Mouse (Mus musculus) kidney, embryonic 14.5 days (tissue): ENCODE data around the gene Ankle1. TPM values are rescaled to one million over a fixed set of nuclear protein-coding genes. Genes with fewer than 3 reads are reported as not detected.
A peak's percentile ranks its signal among the peaks of the same experiment; 100 is the strongest.

Experiments used
- ATAC-seq: fragments of 200-750 bp; cut with Nextera tagmentation; 2 replicates; pipeline ENCODE4 v1.8.0; 2017; ENCODE audit warnings: moderate number of reproducible peaks, mild to moderate bottlenecking, moderate TSS enrichment, moderate library complexity; ENCODE audit not compliant: low FRiP score, low TSS enrichment
- H3K27ac ChIP-seq: fragments of 300-500 bp; sonication (generic); 2 replicates; pipeline ENCODE4 v1.5.1; 2014; ENCODE audit warnings: low read depth, mild to moderate bottlenecking, low read length, moderate library complexity, mixed read lengths
- H3K27me3 ChIP-seq: fragments of 300-500 bp; sonication (generic); 2 replicates; pipeline ENCODE4 v1.6.1; 2014; ENCODE audit warnings: mild to moderate bottlenecking, low read length; ENCODE audit not compliant: control insufficient read depth, insufficient read depth
- H3K36me3 ChIP-seq: fragments of 300-500 bp; sonication (generic); 2 replicates; pipeline ENCODE4 v1.6.1; 2014; ENCODE audit warnings: low read length, mixed read lengths; ENCODE audit not compliant: control insufficient read depth, insufficient read depth
- H3K4me1 ChIP-seq: fragments of 300-500 bp; sonication (generic); 2 replicates; pipeline ENCODE4 v1.6.1; 2014; ENCODE audit warnings: low read length, mixed read lengths; ENCODE audit not compliant: control insufficient read depth, insufficient read depth
- H3K4me2 ChIP-seq: fragments of 300-500 bp; sonication (generic); replicated peaks from 2 replicates; pipeline ENCODE4 v1.6.1; 2014; ENCODE audit warnings: low read depth, mild to moderate bottlenecking, low read length
- H3K4me3 ChIP-seq: fragments of 300-500 bp; sonication (generic); 2 replicates; pipeline ENCODE4 v1.5.1; 2014; ENCODE audit warnings: mild to moderate bottlenecking, low read length
- H3K9ac ChIP-seq: fragments of 300-500 bp; sonication (generic); 2 replicates; pipeline ENCODE4 v1.6.1; 2014; ENCODE audit warnings: low read depth, mild to moderate bottlenecking, low read length, moderate library complexity
- H3K9me3 ChIP-seq: fragments of 300-500 bp; sonication (generic); 2 replicates; pipeline ENCODE4 v1.6.1; 2016; ENCODE audit warnings: low read length; ENCODE audit not compliant: control insufficient read depth
- WGBS: fragments of 180-500 bp; shearing (Covaris S2); extraction: QIAGEN DNeasy Blood & Tissue Kit; methylation state at CpG from one replicate; pipeline ENCODE4 v1.1.7; 2014; 5-methylcytosine and 5-hydroxymethylcytosine counted together
- polyA plus RNA-seq: library from polyadenylated mRNA; unstranded; fragments of >200 nt; fragmentation: Nextera tagmentation; extraction: Ambion mirVana; gene quantifications from 2 replicates; pipeline ENCODE4 v1.2.1, GENCODE M21; 2014

Gene Ankle1
- polyA plus RNA-seq, 1 experiment from 2014 or later, result 38.2 TPM

DNA sequence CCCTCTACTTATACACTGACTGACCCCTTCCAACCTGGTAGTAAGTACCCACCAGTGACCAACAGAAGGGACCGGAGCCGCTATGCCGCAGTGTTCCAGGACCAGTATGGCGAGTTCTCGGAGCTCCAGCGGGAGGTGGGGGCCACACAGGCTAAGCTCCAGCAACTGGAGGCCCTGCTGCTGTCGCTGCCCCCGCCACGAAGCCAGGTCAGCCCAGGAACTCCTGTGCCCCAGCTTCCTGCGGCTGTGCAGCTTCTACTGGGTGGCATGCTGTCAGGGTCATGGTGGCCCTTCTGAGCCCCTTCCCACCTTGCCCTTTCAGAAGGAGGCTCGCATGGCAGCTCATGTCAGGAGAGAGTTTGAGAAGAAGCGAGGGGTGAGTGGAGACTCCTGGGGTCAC lies 33.4 kb upstream of the Ankle1 start:
- ATAC-seq, result no peak
- H3K4me1 ChIP-seq, result peaks cover 36% of the 10 kb centered on the region
- WGBS, result 84% methylated on average over 12 of the region's 12 CpGs

GRCm38 (mm10) chr8:71373000-71373399 lies 32.8 kb upstream of the Ankle1 start:
- H3K4me3 ChIP-seq, result no peak overlapping the region
- no peaks in the 10 kb centered on the region for H3K9me3 ChIP-seq
- H3K27ac ChIP-seq, result no peak overlapping the region
- peaks cover 31% of the 10 kb centered on the region for H3K4me1 ChIP-seq
- H3K27me3 ChIP-seq, result no peaks in the 10 kb centered on the region
- no peak overlapping the region for H3K4me2 ChIP-seq
- WGBS, result 91% methylated on average over 3 of the region's 3 CpGs
- no peak for ATAC-seq
- H3K36me3 ChIP-seq, result peaks cover 58% of the 10 kb centered on the region
- H3K9ac ChIP-seq, result no peak overlapping the region

More for the DNA sequence above, 33.4 kb upstream of the Ankle1 start:
- Histone ChIP-seq H3K27me3 (no peaks in the 10 kb centered on the region), H3K4me3 (no peak overlapping the region), H3K27ac (no peak overlapping the region), H3K36me3 (peaks cover 53% of the 10 kb centered on the region), H3K9me3 (no peaks in the 10 kb centered on the region), H3K9ac (no peak overlapping the region), H3K4me2 (no peak overlapping the region)

- H3K4me2 ChIP-seq, result no peak overlapping the region
- peaks cover 54% of the 10 kb centered on the region for H3K36me3 ChIP-seq
- H3K27ac ChIP-seq, result peak overlapping the region; percentile 2; the same call in 1 of the 2 replicates
- WGBS, result 67% methylated on average over 17 of the region's 17 CpGs
- no peaks in the 10 kb centered on the region for H3K9me3 ChIP-seq
- H3K9ac ChIP-seq, result no peak overlapping the region
- ATAC-seq, result no peak
- H3K4me1 ChIP-seq, result peaks cover 41% of the 10 kb centered on the region
- no peaks in the 10 kb centered on the region for H3K27me3 ChIP-seq
- no peak overlapping the region for H3K4me3 ChIP-seq
These were observed 31.1 kb upstream of the Ankle1 start for GRCm38 (mm10) chr8:71374616-71375206.

- H3K4me1 ChIP-seq, result peaks cover 42% of the 10 kb centered on the region
- ATAC-seq, result peak; percentile 3
These were observed 30.0 kb upstream of the Ankle1 start for GRCm38 (mm10) chr8:71375581-71376422.

DNA sequence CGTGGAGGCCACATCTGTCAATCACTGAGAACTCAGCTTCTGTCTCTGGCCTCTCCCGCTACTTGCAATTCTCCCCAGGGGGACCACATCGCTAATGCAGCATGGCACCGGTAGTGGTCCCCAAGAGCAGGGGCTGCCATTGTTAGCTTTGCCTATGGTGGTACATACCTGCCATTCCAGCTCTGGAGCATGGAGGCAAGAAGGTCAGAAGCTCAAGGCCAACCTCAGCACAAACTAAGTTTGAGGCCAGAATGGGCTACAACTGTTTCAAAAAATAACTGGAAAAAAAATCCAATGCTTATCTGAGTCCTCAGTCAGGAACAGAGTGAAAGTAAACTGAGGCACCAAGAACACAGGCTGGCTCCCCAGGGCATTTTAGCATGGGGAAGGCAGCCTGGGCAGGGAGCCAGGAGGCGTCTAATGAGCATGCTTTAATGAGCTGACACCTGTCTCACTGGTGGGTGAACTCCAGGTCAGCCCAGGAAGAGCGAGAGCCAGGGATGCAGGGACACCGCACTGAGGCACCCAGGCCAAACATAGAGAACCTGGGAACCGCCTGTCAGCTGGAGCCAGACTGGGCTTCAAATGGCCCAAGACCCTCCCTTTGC lies 29.3 kb upstream of the Ankle1 start:
- peak overlapping the region; percentile 40; the same call in 1 of the 2 replicates for H3K9ac ChIP-seq
- peaks cover 52% of the 10 kb centered on the region for H3K36me3 ChIP-seq
- H3K9me3 ChIP-seq, result no peaks in the 10 kb centered on the region
- 43% methylated on average over 8 of the region's 8 CpGs for WGBS
- H3K4me3 ChIP-seq, result peak overlapping the region; percentile 24; the same call in 1 of the 2 replicates
- peaks cover 42% of the 10 kb centered on the region for H3K4me1 ChIP-seq
- H3K4me2 ChIP-seq, result peak overlapping the region; percentile 45
- no peak overlapping the region for H3K27ac ChIP-seq
- H3K27me3 ChIP-seq, result no peaks in the 10 kb centered on the region
- no peak for ATAC-seq

More at GRCm38 (mm10) chr8:71375581-71376422, 30.0 kb upstream of the Ankle1 start:
- H3K4me2 ChIP-seq, result peak overlapping the region; percentile 45
- H3K27ac ChIP-seq, result peak overlapping the region; percentile 63; the same call in 1 of the 2 replicates
- H3K27me3 ChIP-seq, result no peaks in the 10 kb centered on the region
- WGBS, result 8% methylated on average over 67 of the region's 74 CpGs
- no peaks in the 10 kb centered on the region for H3K9me3 ChIP-seq
- peaks cover 52% of the 10 kb centered on the region for H3K36me3 ChIP-seq
- H3K9ac ChIP-seq, result peak overlapping the region; percentile 40
- H3K4me3 ChIP-seq, result peak overlapping the region; percentile 24

DNA sequence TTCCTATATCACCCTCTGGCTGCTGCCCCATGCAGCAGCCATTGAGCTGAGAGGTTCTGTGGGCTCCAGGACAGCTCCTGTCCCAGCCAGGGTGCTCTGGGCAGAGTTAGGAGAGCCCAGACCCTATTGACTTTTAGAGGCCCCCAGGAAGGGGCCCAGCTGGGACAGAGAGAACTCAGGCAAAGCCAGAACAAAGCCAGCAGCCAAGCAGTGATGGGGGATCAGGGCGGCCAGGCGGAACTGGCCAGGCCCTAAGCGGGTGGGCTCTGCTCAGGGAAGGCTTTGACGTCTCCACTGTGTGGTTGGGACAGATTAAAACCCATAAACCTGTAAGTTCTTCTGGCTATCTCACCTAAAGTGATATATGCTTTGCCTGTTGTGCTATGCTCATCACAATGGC lies 26.8 kb upstream of the Ankle1 start:
- Histone ChIP-seq H3K36me3 (peaks cover 36% of the 10 kb centered on the region), H3K27ac (peak overlapping the region; percentile 97; the same call in 1 of the 2 replicates), H3K9me3 (no peaks in the 10 kb centered on the region), H3K4me3 (peak overlapping the region; percentile 96), H3K27me3 (no peaks in the 10 kb centered on the region), H3K4me2 (peak overlapping the region; percentile 96), H3K9ac (peak overlapping the region; percentile 96), H3K4me1 (peaks cover 57% of the 10 kb centered on the region)
- WGBS, result 27% methylated on average over 4 of the region's 4 CpGs
- no peak for ATAC-seq

GRCm38 (mm10) chr8:71379512-71380075 lies 26.2 kb upstream of the Ankle1 start:
- peak overlapping the region; percentile 96 for H3K4me3 ChIP-seq
- peak overlapping the region; percentile 96 for H3K9ac ChIP-seq
- H3K4me1 ChIP-seq, result peaks cover 57% of the 10 kb centered on the region
- H3K4me2 ChIP-seq, result peak overlapping the region; percentile 96
- no peak for ATAC-seq
- peaks cover 30% of the 10 kb centered on the region for H3K36me3 ChIP-seq
- H3K27me3 ChIP-seq, result no peaks in the 10 kb centered on the region
- WGBS, result 18% methylated on average over 3 of the region's 3 CpGs
- no peaks in the 10 kb centered on the region for H3K9me3 ChIP-seq
- H3K27ac ChIP-seq, result peak overlapping the region; percentile 97

DNA sequence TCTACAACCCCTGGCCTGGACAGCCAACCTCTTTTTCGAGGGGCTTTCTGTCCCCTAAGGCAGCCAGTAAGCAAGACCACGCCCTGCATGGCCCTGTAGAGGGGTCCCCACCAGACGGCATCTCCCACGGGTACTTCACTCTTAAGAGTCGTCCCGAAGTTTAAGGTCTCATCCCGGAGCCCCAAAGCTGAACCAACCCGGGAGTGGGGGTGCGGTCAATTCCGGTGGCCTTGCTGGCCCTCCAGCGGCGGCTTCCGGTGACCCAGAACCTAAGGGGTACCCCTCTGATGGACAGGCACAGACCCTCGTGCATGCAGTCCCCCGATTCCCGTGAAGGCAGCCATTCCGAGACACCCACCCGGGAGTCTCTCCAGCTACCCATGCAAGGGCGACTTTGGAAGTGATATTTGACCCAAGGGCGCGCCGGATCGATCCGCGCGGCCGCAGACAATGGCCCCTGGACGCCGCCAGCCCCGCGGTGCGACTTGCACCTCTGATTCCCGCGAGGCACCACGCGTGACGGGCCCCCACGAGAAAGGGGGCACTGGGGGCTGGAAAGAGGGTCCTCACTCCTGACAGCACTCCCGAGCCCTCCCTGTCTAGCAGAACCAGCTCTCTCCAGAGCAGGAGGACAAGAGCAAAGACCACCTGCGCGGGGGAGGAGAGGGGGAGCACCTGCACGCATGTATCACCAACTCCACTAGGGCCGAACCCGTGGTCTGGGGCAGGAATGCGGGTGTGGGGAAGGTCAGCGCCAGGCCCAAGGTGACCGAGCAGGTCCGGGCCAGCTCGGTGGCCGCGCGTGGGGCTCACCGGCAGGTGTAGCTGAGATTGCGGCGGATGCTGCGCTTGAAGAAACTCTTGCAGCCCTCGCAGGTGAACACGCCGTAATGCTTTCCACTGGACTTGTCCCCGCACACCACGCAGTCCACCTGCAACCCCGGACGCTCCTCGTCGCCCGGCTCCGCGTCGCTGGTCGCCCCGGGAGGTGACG lies 25.3 kb upstream of the Ankle1 start:
- no peaks in the 10 kb centered on the region for H3K27me3 ChIP-seq
- no peak for ATAC-seq
- WGBS, result under 1% methylated on average over 72 of the region's 72 CpGs
- H3K9me3 ChIP-seq, result no peaks in the 10 kb centered on the region
- peak overlapping the region; percentile 96 for H3K4me3 ChIP-seq
- H3K4me1 ChIP-seq, result peaks cover 51% of the 10 kb centered on the region
- peak overlapping the region; percentile 96 for H3K4me2 ChIP-seq
- H3K27ac ChIP-seq, result peak overlapping the region; percentile 97
- H3K9ac ChIP-seq, result peak overlapping the region; percentile 96
- peaks cover 21% of the 10 kb centered on the region for H3K36me3 ChIP-seq
